Mouse (Mus musculus): Measurements from ENCODE around the gene Cass4. TPM values are rescaled to one million over a fixed set of nuclear protein-coding genes. Genes with fewer than 3 reads are reported as not detected.

Cass4 gene
- total RNA-seq, 4 experiments from 2014 or later = 0.10 to 0.40 (median 0.21) TPM

GRCm38 (mm10) chr2:172481654-172482385, 88.2 kb downstream of the Cass4 start:
- no peak for DNase-seq (ENCODE audit: low spot score in 2 of 2)

Other genes starting within 250 kb of the Cass4 start
- not detected for gene Mc3r, start 145.3 kb upstream of the Cass4 start, total RNA-seq (2022)
- gene Fam210b, start 48.2 kb upstream of the Cass4 start, total RNA-seq (2022) = 1 to 10 TPM; 5.4 to 6.8 (median 6.1) TPM
- gene Aurka, start 23.3 kb upstream of the Cass4 start, total RNA-seq (2022) = 10 to 100 TPM in 2 of 4 experiments, 1 to 10 TPM in 2; 6.3 to 16.2 (median 11.4) TPM
- gene Cstf1, start 23.1 kb upstream of the Cass4 start, total RNA-seq (2022) = 10 to 100 TPM; 16.6 to 20.2 (median 19.3) TPM
- gene Rtf2, start 46.8 kb downstream of the Cass4 start, total RNA-seq (2022) = 10 to 100 TPM; 24.4 to 30.5 (median 27.4) TPM
- gene Gcnt7, start 64.8 kb downstream of the Cass4 start, total RNA-seq (2022) = not detected
- 1 to 10 TPM in 1 of 4 experiments, not detected in 3; 1.0 TPM for gene Fam209, start 78.7 kb downstream of the Cass4 start, total RNA-seq (2022)
- not detected for gene Tfap2c, start 155.8 kb downstream of the Cass4 start, total RNA-seq (2022)